Mouse (Mus musculus) NIH3T3 (cell line): ENCODE results near the gene Parp16.
"Not testable (repeated sequence)": the region's sequence is repeated elsewhere in the genome, so short reads cannot be mapped to it uniquely, and the experiment has no call there.

Experiments
- DNase-seq: peaks from one replicate; pipeline ENCODE4 v3.0.0-alpha.2; 2012; ENCODE audit warnings: low read depth

Parp16 gene

DNA sequence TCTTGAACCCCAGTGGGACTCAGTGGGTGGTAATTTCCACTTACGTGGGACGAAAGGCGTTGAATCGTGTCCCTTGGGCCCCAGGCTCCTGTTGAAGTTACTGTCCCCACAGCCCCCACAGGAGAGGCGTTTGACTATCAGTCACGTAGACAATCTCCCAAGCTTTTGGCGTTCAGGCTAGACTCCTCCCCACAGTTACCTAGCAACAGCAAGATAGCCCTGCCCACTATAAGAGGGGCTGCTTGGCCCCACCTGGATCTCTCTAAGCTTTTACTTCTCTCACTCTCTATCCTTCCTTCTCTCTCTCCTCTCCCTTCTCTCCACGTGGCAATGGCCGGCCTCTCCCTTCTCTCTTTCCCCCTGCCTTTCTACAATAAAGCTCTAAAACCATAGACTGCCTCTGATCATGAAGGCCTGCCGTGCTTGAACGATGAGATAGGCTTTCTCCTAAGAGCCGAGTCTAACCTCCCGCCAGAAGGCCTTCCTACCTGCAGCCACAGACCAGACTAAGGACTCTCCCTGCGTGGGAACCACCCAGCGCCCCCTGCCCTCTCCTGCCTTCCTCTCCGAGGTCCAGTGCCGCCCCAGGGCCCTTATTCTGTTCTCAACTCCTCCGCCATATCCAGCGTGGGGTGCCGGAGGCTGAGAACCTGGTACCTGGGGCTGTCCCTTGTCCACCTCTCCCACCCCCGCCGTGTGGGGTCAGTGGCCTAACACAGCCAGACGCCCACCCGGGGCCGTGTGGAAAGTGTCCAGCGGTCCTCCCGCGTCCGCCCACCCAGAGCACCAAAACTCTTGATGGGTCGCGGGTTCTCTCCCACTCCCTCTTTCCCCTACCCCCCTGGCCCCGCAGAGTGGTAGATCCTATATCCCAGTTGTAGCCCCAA, 13.4 kb downstream of the Parp16 start:
- DNase-seq, result no peak

DNA sequence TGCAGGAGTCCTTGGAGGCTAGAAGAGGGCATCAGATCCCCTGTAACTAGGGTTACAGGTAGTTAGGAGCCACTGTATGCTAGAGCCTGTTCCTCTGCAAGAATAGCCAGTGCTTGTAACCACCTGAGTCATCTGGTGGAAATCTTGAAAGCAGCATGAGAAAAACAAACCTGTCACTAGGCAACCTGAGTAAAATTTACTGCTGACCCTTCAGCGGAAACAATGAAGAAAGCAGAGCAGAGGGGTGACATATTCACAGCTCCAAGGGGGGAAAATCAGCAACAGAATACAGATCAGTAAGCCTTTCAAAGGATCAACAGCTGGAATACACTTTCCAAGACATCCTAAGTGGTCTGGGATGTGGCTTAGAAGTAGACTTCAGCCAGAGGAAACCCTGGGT, 16.4 kb downstream of the Parp16 start:
- no peak for DNase-seq

DNA sequence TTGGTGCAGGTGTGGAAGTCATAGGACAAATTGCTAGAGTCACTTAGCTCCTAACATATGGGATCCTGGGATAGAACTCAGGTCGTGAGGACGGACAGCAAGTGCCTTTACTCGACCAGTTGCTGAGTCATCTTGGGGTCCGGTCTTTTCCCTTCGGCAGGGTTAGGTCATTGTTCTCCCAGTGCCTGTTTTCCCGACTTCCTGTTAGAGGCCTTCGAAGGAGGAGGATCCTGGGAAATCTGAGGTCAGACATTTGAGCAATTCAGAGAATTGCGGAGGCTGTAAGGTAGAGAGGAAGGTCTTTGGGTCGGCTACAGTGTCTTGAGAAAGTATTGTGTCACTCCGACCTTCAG, 19.2 kb downstream of the Parp16 start:
- no peak for DNase-seq

DNA sequence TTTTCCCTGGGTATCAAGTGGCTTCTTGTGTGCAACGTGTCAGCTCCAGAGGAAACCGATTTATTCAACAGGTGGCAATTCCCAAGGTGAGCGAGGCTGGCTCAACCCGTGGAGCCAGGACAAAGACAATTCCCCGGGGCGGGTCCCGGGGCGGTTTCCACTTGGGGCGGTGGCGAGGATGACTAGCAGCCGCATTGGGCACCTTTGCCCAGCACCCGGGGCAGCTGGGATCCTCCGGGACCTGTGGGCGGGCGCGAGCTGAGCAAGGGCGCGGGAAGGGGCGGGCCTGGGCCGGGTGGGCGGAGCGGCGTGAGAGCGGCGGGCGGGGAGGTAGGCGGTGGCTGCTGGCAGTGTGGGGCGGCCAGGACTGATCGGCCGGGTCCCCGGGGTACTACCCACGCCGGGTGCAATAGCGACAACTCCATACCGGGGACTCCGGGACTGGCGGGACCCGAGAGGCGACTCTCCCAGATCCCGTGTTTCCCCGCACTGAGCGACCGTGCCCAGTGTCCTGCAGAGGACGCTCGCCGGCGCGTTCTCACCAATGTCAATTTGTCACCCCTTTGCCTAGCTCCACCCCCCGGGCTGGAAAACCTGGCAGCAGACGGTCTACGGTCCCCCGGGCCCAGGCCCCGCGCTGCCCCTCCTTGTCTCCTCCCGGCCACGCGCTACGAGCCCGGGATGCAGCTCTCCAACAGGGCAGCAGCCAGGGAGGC, 19.8 kb downstream of the Parp16 start:
- peak; percentile 83 for DNase-seq

DNA sequence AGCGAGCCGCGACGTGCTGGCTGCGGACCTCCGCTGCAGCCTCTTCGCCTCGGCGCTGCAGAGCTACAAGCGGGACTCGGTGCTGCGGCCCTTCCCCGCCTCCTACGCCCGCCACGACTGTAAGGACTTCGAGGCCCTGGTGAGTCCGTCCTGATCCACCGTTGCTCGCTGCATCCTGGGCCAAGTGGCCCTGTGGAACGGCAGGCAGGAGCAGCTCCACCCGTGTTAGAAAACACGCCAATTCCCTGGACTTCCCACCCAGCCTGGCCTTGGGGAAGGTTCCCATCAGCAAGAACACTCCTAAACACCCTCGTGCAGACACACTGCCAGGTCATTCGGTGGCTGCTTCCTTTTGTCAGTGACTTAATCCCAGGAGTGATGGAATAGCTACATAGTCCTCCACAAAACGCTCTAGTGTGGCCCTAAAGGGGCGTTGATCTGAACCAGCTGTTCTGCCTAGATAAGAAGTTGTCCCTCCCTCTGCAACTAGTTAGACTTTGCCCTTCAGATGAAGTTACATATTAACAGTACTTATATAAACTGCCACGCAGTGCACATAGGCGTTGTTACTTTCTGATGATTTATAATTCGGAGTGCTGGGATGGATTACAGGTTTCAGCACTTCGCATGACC, 20.5 kb downstream of the Parp16 start:
- DNase-seq, result peak; percentile 66

DNA sequence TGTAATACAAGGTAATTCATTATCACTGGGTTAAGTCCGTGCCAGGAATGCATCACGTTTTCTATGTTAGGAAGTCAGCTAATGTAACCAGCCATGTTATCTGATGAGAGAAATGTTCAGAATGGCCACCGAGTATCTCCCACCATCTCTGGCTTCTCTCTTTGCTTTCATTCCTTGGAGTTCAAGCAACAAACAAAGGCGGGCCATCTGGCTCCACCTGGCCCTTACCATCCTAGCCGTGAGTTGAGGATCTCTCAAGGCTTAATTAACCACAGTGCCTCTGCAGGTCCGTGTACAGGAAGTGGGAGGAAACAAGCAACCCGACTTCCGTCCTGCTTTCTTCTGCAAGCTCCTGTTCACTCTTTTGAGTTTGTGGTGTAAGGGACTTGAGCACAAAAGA, 21.8 kb downstream of the Parp16 start:
- no peak for DNase-seq

DNA sequence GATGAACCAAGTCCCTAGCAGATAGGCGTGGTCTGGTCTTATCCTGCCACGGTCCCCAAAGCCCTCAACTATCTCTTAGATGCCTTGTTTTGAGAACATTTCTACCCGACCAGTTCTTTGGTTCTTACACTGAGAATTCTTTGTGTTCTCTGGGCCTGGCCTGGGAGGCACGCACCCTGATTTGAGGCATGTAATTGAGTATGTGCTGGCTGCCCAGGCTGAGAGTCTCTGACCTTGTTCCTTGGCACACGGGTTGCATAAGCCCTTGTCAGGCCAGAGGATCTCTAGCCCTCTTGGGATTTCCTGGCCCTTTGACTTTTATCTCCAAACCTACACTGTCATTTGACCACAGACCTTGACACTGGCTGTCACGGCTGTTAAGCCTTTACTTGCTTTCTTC, 22.5 kb downstream of the Parp16 start:
- DNase-seq, result no peak

DNA sequence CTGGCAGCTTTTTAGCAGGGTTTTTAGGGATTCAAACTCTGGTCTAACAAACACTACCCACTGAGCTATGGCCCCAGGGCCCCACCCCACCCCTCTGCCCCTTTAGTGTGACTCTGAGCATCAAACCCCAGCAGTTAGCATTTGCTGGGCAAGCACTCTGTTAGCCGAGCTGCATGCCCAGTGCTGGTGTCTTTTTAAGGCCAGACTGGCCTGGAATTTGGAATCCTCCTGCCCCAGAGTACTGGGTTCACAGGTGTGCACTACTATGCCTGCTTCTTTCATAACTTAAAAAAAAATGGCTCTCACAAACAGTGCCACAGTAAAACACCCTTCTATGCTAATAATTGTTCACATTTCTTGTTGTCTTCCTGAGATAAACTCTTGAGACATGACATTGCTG, 23.8 kb downstream of the Parp16 start:
- no peak for DNase-seq

DNA sequence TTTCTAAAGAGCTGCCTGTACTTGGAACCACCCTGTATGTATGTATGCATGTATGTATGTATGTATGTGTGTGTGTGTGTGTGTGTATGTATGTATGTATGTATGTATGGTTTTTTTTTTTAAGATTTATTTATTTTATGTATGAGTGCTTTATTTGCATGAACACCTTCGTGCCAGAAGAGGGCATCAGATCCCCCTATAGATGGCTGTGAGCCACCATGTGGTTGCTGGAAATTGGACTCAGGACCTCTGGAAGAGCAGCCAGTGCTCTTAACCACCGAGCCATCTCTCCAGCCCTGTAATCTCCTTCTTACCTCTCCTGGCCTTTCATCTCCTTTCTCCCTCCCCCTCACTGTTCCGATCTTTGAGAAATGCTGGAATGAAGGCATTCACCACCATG, 25.2 kb downstream of the Parp16 start:
- DNase-seq, result not testable (repeated sequence)

DNA sequence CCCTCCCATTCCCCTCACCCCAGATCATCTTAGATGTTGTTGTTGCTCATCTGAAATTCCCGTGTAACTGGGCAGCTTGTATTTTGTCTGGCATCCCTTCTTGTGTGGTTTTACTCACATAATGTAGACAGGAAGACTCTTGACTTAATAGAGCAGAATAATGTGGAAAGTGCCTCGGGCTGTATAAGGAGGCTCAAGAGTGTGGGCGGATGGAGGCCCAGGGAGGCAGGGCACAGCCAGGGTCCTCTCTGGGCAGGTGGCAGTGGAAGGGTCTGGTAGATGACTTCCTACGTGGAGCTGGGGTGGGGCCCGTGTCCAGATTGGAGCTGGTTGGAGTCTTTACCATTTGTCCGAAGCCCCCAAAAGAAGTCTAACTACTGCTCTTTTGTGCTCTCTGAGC, 28.8 kb downstream of the Parp16 start:
- DNase-seq, result no peak

DNA sequence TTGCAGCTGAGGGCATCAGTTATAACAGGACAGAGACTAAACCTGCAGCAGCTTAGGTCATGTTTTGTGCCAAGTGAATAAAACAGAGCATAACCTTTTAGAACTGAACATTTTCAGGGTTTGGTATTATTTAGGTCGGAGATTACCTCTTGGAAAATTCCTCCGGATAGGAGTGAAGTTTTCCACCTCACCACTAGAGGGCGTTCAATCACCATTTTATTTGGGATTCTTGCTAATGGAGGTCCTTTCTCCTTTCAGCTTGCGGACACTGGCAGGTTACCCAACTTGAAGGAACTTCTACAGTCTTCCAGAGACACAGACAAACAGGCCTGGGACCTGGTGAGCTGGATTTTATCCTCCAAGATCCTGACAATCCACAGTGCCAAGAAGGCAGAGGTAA, 30.6 kb downstream of the Parp16 start:
- peak; percentile 61 for DNase-seq

DNA sequence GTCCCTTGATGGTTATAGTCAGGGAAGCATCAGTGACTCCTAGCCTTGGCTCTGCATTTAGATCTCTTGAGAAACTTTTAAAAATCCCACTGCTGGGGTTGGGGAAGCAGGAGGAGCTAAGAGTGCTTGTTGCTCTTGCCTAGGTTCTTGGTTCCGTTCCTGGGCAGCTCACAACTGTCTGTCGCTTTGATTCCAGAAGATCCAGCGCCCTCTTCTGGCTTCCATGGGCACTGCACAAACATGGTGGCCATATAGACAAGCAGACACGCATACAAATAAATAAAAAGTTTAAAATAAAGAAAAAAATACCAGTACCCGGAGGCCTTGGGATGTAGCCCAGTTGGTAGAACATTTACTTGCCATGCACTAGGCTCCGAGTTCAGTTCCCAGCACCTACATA, 35.1 kb downstream of the Parp16 start:
- no peak for DNase-seq

DNA sequence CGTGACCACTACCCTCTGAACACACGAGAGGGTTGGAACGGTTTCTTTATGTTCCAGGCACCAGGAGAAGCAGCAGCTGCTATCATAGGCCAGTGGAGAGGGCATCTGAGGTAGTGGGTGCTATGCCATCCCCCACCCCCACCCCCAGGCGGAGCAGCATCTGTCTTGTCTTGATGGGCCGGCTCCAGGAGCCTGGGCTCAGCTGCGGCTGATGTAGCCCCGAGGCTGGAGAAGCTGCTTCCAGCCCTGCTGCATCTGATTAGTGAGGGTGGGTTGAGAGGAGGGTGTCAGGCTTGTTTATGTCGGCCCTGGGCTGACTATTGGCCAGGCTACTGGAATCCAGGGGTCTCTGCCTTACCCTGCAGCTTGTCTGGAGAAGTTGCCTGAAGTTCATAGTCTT, 36.1 kb downstream of the Parp16 start:
- DNase-seq, result no peak

DNA sequence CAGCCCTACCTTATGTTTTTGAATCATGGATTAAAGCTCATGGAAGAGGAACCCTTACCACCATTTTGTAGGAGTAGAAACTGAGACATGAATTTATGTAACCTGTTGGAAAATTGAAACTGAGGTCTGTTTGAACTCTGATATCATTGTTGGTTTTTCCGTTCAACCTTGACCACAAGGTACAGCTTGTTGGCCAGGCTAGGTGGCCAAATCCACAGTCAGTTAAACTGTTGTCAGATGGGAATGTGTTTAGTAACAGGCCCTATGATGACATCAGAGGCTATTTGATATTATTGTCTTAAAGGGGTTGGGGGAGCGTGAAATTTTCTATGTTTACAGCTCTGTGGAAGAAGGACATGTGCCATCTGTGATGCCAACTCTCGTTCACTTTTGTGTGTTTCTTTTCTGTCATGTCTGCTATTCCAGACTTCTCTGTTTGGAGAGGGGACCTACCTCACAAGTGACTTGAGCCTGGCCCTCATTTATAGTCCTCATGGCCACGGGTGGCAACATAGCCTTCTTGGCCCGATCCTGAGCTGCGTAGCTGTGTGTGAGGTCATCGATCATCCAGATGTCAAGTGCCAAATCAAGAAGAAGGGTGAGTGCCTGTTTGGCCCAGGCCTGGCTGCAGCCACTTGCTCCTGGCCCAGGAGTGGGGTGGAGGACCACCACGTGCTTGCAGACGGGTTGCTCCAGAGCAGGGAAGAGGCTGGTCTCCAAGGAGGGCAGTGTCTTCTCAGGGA, 38.3 kb downstream of the Parp16 start:
- DNase-seq, result no peak

DNA sequence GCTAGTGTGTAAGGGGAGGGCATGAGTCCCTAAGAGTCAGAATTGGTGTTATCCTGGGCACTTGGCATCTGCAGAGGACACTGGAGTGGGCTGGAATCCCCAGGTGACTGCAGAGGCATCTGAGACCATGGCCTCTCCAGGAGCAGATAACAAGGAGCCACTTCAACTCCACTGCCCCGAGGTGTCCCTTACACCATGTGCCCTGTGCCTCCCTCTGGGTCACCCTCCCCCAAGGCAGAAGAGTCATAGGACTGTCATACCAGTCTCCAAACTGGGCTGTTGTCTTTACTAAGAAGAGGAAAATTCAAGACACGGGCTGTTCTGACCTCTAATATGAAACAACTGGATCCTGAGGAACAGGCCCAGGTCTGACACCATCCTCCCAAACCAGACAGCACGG, 39.6 kb downstream of the Parp16 start:
- no peak for DNase-seq

DNA sequence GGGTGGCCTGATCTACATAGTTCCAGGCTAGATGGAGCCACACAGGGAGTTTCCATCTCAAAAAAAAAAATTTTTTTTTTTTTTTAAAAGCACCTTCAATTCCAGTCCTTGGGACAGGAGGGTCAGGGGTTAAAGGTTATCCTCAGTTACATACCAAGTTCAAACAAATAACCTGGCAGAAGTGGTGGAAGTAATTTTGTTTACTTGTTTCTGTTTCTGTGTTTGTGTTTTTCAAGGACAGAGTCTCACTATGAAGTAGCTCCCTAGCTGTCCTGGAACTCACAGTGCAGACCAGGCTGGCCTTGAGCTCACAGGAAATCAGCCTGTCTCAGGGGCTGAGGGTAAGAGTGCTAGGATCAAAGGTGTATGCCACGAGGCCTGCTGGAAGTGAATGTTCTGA, 40.4 kb downstream of the Parp16 start:
- DNase-seq, result no peak

DNA sequence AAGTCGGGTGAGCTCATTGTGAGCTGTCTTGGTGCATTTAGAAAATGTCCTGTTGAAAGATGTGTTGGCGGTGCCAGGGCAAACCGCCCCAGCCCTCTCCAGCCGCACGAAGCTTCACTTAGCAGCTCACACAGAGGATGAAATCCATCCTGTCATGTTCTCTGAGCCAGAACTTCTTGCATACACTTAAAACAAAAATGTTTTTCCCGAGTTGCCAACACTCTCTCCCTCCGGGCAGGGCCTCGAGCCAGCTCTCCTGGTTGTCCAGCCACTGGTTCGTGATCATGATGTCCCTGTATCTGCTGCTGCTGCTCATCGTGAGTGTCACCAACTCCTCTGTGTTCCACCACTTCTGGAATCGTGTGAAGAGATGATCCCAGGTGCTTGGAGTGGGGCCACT, 42.5 kb downstream of the Parp16 start:
- no peak for DNase-seq

DNA sequence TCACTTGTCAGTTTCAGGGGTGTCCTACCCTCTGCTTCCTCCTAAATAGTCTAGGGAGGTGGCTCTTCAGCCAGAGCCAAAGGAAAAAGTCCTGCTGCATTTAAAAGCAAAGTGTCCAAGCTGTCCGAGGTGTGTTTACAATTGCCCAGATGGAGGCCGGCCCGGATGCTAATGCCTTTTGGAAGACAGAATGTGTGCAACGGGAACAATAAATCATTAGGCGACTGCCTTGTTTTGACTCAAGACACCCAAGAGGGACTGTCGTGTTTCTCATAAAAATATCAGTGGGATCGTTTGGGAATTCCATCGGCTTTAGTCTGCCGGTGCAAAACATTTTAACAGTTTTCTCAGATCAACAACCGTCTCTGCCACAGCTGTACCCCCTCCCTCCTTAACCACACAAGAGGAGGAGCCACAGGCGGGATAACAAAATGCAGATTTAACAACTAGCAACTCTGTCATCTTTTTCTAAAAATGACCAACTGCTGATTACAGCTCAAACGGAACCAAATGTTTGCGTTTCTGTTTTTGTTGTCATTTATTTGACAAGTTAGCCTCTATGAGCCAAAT, 43.1 kb downstream of the Parp16 start:
- no peak for DNase-seq

DNA sequence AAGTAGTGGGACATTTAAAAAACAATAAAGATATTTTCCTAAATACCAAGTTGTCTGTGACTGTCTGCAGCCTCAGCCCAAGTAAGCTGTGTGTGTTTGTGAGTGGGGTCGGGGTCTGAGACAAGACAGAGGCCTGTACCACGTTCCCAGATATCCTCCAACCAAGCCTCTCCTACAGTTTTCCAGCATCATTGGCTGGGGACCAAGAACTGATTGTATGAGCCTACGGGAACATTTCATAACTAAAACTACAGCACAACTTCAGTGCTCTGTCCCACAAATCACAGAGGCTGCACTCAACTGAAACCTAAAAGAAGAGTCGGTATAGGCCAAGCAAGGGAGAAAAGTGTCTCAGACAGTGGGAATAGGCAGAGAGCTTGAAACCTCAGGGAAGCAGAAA, 44.0 kb downstream of the Parp16 start:
- DNase-seq, result no peak

DNA sequence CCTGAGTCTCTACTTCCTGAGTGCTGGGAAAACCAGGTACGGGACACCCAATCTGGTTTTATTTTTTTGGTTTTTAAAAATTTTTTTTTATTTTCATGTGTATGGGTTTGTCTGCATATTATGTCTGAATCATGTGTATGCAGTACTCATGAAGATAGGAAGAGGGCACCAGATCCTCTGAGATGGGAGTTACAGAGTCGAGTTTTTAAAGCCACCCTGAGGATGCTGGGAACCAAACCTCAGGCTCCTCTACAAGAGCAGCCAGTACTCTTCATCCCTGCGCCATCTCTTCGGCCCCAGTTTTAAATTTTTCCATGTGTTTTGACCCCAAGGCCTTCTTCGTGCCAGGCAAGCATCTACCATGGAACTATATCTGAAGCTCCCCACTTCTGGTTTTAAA, 44.6 kb downstream of the Parp16 start:
- DNase-seq, result no peak

DNA sequence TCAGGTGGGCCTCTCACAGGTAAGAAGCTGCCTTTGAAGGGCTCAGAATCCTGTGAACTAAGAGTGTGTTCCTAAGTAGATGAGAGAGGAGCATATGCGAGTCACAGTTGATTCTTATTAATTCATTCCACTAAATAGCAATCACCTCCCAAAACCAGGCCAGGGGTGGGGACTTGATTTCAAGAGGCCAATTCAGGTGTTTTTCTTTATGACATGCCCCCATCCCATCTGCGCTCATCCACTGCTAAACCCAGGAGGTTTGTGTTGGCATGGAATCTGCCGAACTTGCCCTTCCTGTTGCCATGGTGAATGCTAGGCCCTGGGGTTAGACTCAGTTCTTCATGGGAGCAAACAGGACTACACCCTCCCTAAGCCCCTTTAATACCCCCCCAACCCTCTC, 45.4 kb downstream of the Parp16 start:
- no peak for DNase-seq

DNA sequence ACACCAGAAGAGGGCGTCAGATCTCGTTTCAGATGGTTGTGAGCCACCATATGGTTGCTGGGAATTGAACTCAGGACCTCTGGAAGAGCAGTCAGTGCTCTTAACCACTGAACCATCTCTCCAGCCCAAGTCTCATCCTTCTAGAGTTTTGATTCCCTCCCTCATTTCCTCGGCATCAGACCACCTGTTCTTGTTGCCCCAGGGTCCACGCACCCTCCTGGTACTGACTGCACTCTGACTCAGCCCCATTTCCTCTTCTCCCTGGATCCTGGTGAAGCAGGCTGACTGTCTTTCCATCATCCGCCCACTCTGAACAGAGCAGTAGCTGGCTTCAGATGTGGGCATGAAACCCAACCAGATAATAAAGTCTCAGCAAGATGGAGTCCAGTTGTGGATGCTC, 46.8 kb downstream of the Parp16 start:
- DNase-seq, result no peak
